Mouse (Mus musculus) midbrain, embryonic 13.5 days (tissue): ENCODE data around the gene Fli1. TPM values are rescaled to one million over a fixed set of nuclear protein-coding genes. Genes with fewer than 3 reads are reported as not detected.

ENCODE experiments used
- ATAC-seq: fragments of 200-750 bp; cut with Nextera tagmentation; 2 replicates; pipeline ENCODE4 v1.8.0; 2017; ENCODE audit warnings: mild to moderate bottlenecking, moderate TSS enrichment, moderate library complexity
- H3K27ac ChIP-seq: fragments of 300-500 bp; sonication (generic); 2 replicates; pipeline ENCODE4 v1.5.1; 2015; ENCODE audit warnings: inconsistent platforms, mild to moderate bottlenecking, moderate library complexity
- H3K27me3 ChIP-seq: fragments of 300-500 bp; sonication (generic); 2 replicates; pipeline ENCODE4 v1.6.1; 2015; ENCODE audit warnings: mild to moderate bottlenecking, inconsistent platforms
- H3K36me3 ChIP-seq: fragments of 300-500 bp; sonication (generic); 2 replicates; pipeline ENCODE4 v1.6.1; 2015; ENCODE audit warnings: mild to moderate bottlenecking, inconsistent platforms
- H3K4me1 ChIP-seq: fragments of 300-500 bp; sonication (generic); replicated peaks from 2 replicates; pipeline ENCODE4 v1.6.1; 2015; ENCODE audit warnings: inconsistent platforms
- H3K4me2 ChIP-seq: fragments of 300-500 bp; sonication (generic); replicated peaks from 2 replicates; pipeline ENCODE4 v1.6.1; 2015; ENCODE audit warnings: moderate library complexity, mild to moderate bottlenecking, inconsistent platforms
- H3K4me3 ChIP-seq: fragments of 300-500 bp; sonication (generic); replicated peaks from 2 replicates; pipeline ENCODE4 v1.5.1; 2015; ENCODE audit warnings: mild to moderate bottlenecking, inconsistent platforms
- H3K9ac ChIP-seq: fragments of 300-500 bp; sonication (generic); replicated peaks from 2 replicates; pipeline ENCODE4 v1.6.1; 2015; ENCODE audit warnings: mild to moderate bottlenecking, inconsistent platforms
- H3K9me3 ChIP-seq: fragments of 300-500 bp; sonication (generic); 2 replicates; pipeline ENCODE4 v1.6.1; 2016; ENCODE audit warnings: mild to moderate bottlenecking, inconsistent platforms
- WGBS: fragments of 180-500 bp; shearing (Covaris S2); methylation state at CpG from one replicate; pipeline ENCODE4 v1.1.7; 2015; 5-methylcytosine and 5-hydroxymethylcytosine counted together
- polyA plus RNA-seq: library from polyadenylated mRNA; unstranded; fragments of >200 nt; fragmentation: Nextera tagmentation; extraction: Ambion mirVana; gene quantifications from 2 replicates; pipeline ENCODE4 v1.2.1, GENCODE M21; 2015

Gene Fli1
- polyA plus RNA-seq, 1 experiment from 2014 or later = 7.1 TPM

DNA sequence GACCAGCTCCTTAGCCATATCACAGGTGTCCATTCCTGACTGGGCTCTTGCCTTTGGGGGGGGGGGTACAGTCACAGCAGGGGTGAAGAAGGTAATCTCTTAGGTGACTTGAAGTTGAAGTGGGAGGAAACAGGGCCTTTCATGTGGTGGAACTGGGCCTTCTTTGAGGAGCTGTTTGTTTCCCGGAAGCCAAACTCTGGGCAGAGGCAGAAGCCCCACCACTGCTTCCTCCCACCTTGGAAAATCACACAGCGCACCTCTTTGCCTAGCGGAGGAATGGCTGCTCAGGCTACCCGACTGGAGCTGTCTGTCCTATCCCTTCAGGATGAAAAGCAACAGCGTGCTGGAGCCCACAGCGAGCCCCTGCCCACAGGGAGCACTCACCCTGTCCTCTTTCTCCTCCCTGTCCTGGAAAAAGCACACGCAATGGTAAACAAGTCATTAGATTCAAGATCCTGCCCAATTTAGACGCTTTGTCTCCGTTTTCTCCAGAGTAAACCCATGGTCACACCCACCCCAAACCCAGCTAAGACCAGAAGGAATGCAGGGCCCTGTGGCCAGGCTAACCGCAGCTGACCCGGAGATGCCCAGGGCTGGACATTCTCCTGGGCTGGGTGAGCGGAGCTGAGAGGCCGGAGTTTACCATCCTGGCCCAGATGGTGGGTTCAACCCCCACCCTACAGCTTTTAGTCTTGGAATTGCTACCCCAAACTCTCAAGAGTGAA, 24.1 kb downstream of the Fli1 start:
- Histone ChIP-seq H3K27me3 (no peaks in the 10 kb centered on the region), H3K36me3 (no peaks in the 10 kb centered on the region), H3K9me3 (no peaks in the 10 kb centered on the region), H3K27ac (no peak overlapping the region), H3K4me1 (no peaks in the 10 kb centered on the region), H3K4me2 (no peak overlapping the region), H3K4me3 (no peak overlapping the region), H3K9ac (no peak overlapping the region)
- no peak for ATAC-seq
- WGBS = 69% methylated on average over 13 of the region's 13 CpGs

DNA sequence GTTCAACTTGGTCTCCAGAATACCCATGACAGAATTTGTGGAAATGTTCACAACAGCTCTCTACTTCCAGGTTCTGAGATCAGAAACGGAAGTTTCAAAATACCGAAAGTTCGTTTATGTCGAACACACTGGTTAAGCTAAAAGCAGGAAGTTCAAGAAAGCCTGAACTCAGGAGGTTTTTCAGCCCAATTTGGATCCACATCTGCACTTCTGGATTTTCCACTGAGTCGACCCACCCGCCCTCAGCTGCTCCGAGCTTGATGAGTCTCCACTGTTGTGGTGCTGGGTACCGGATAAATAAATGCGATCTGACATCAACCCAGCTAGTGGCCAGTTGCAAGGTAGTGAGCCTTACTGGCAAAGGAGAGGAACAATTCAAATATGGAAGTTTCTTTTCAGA, 26.0 kb downstream of the Fli1 start:
- WGBS = 76% methylated on average over 9 of the region's 9 CpGs
- ATAC-seq = no peak

DNA sequence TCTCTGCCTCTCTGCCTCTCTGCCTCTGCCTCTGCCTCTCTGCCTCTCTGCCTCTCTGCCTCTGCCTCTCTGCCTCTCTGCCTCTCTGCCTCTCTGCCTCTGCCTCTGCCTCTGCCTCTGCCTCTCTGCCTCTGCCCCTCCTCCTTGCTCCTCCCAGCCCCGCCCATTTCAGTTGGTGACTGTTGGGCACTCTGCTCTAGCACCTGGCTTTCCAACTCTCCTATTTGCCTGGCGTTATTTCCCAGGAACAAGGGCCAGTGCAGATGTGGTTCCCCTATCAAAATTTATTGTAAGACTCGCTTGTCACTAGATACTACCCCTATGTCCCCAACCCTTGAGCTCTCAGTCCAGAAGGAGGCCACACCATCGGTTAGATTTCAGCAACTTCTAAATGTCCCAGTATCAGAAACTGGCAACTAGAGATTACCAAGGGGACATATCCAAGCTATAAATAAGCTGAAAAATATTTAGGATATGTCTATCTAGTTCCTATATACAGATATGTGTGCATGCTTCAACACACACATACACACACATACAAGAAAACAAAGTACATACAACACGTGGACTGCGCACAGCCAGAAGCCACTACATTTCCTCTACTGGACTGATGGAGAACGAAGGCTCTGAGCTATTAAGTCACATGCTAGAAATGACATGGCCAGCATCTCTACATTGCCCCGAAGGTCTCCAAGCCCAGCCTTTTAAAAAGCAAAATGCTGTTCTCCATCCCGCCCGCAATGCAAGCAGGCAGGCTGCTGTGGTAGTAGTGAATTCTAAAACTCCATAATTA, 26.6 kb downstream of the Fli1 start:
- Histone ChIP-seq H3K4me3 (no peak overlapping the region), H3K27ac (no peak overlapping the region), H3K36me3 (no peaks in the 10 kb centered on the region), H3K27me3 (no peaks in the 10 kb centered on the region), H3K9me3 (no peaks in the 10 kb centered on the region), H3K4me1 (no peaks in the 10 kb centered on the region), H3K4me2 (no peak overlapping the region), H3K9ac (no peak overlapping the region)
- no peak for ATAC-seq
- 86% methylated on average over 10 of the region's 10 CpGs for WGBS

More for the DNA sequence above, 26.0 kb downstream of the Fli1 start:
- Histone ChIP-seq H3K9ac (no peak overlapping the region), H3K4me2 (no peak overlapping the region), H3K4me1 (no peaks in the 10 kb centered on the region), H3K27ac (no peak overlapping the region), H3K9me3 (no peaks in the 10 kb centered on the region), H3K36me3 (no peaks in the 10 kb centered on the region), H3K27me3 (no peaks in the 10 kb centered on the region), H3K4me3 (no peak overlapping the region)

DNA sequence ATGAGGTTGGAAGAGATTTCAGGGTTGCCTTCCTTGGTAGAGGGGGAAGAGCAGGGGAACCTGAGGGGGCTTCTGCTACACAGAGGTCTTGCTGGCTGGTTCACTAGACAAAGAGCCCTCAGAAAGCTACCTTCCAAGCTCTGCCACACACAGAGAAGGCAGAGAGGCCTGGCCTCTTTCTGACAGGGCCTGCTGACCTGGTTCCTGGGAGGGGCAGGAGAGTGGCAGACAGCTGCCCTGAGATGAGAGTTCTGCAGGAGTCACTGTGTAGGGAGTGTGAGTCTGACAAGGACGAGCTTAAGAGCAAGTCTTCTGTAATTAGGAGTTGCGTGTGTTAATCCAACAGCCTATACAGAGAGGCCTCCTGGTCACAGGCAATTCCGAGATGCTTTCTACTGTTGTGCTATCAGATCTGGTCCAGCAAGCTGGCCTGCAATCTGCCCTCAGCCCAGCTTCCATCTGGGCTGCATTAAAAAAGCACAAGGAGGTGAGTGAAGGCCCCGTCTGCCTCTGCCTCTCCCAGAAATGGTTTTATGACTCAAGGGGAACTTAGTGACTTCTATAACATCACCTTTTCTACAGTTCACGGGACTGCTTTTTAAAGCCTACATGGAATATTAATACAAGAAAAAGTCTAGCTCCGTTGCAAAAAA, 28.1 kb downstream of the Fli1 start:
- H3K27ac ChIP-seq = no peak overlapping the region
- 62% methylated on average over 6 of the region's 6 CpGs for WGBS
- no peak overlapping the region for H3K4me2 ChIP-seq
- no peaks in the 10 kb centered on the region for H3K9me3 ChIP-seq
- no peaks in the 10 kb centered on the region for H3K27me3 ChIP-seq
- H3K4me3 ChIP-seq = no peak overlapping the region
- no peak overlapping the region for H3K9ac ChIP-seq
- no peaks in the 10 kb centered on the region for H3K36me3 ChIP-seq
- no peaks in the 10 kb centered on the region for H3K4me1 ChIP-seq
- ATAC-seq = no peak

DNA sequence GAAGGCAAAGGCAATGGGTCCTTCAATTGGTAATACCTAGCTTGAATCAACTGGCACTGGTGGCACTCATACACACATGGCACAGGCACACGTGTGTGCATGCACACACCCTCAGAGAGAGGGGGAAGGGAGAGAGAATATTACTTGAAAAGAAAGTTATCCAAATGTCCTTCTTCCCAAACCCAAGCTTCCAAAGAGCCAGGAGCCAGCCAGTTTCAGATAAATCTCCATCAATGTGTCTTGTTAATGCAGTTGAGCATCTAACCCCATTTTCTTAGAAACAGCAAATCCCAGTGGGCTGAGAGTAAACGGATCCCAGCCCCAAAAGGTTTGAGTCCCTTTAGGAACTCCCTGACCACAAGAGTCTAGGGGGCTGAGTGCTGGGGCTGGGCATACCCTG, 29.2 kb downstream of the Fli1 start:
- ATAC-seq = no peak
- Histone ChIP-seq H3K27me3 (no peaks in the 10 kb centered on the region), H3K4me1 (no peaks in the 10 kb centered on the region), H3K27ac (no peak overlapping the region), H3K9ac (no peak overlapping the region), H3K9me3 (no peaks in the 10 kb centered on the region), H3K36me3 (no peaks in the 10 kb centered on the region), H3K4me2 (no peak overlapping the region), H3K4me3 (no peak overlapping the region)
- WGBS = 74% methylated on average over 2 of the region's 2 CpGs

DNA sequence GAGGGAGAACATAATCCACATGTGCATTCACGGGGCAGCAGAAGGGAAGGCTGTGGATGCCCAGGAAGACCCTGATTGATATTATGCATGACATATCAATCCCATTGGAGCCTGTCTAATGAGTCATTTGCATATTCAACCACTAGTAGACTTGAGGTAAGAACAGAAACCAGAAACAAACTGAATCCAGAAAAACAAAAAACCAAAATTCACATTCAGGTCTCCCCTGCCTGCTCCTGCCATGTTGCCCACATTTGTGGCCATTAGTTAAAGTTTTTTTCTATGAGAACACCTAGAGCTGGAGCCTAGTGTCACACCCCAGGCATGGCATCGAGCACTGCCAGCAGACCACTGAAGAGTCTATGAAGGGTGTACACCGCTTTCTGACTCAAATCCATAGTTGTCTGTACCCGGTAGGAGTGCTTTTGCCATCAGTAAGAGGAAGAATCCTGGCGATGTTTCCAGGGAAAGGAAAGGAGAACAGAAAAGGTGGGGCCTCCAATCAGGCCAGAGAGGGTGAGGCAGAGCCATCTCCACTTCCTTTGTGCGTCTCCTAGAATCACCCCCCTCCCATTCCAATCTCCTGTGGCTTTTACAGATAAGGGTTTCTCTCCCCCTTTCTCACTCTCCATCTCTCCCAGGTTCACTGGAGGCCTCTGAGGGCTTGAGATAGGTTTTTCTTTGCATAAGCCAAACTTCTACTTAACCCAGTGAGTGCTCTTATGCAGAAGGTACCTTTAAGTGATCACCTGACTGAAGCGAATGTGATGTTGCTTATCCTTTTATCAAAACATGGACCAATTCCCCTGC, 32.0 kb downstream of the Fli1 start:
- H3K27ac ChIP-seq = no peak overlapping the region
- H3K27me3 ChIP-seq = no peaks in the 10 kb centered on the region
- H3K4me1 ChIP-seq = peaks cover 11% of the 10 kb centered on the region
- no peak overlapping the region for H3K4me3 ChIP-seq
- 84% methylated on average over 7 of the region's 7 CpGs for WGBS
- no peak overlapping the region for H3K4me2 ChIP-seq
- no peak overlapping the region for H3K9ac ChIP-seq
- ATAC-seq = no peak
- no peaks in the 10 kb centered on the region for H3K9me3 ChIP-seq
- H3K36me3 ChIP-seq = no peaks in the 10 kb centered on the region

DNA sequence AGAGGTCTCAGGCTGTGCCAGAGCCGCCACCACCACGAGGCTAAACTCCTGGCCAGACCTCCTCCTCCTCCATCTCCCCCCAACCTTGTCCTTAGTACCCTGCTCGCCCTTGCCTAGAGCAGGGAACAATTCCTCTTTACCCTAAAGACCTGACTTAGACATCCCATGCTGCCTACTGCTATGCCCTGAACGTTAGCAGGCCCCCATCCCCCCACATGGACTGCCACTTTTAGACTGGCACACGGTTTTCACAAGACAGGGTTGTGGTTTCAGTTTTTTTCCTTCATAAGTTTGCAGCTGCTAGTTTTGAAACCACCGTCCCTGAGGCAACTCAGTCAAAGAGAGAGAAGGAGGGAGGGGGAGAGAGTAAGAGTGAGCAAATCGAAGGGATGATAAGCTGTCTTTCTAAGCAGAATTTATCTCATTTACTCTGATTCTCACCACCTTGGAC, 32.9 kb downstream of the Fli1 start:
- no peak overlapping the region for H3K4me3 ChIP-seq
- no peak for ATAC-seq
- H3K4me2 ChIP-seq = no peak overlapping the region
- no peaks in the 10 kb centered on the region for H3K27me3 ChIP-seq
- no peak overlapping the region for H3K9ac ChIP-seq
- no peaks in the 10 kb centered on the region for H3K9me3 ChIP-seq
- peaks cover 11% of the 10 kb centered on the region for H3K4me1 ChIP-seq
- 78% methylated on average over 7 of the region's 7 CpGs for WGBS
- no peak overlapping the region for H3K27ac ChIP-seq
- H3K36me3 ChIP-seq = no peaks in the 10 kb centered on the region

DNA sequence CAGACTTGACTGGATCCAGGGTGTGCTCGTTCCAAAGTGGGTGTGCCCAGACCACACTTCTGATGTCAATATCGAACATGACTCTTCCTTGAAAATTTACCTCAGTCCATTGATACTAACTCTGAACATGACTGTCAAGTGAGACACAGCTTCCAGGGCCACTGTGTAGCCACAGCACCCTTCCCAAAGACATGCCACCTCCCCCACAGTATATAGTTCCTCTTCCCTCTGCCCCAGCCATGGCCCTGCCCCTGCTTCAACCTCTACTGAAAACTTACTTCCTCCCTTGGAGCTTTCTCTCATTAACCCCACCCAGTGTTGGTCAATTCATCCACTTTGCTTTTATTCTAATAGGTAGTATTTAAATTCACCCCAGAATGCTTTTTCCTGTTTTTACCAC, 34.0 kb downstream of the Fli1 start:
- no peak overlapping the region for H3K4me3 ChIP-seq
- no peak overlapping the region for H3K27ac ChIP-seq
- H3K4me1 ChIP-seq = peaks cover 11% of the 10 kb centered on the region
- no peak for ATAC-seq
- no peaks in the 10 kb centered on the region for H3K9me3 ChIP-seq
- no peaks in the 10 kb centered on the region for H3K27me3 ChIP-seq
- H3K36me3 ChIP-seq = no peaks in the 10 kb centered on the region
- WGBS = 90% methylated on average over 2 of the region's 2 CpGs
- no peak overlapping the region for H3K4me2 ChIP-seq
- no peak overlapping the region for H3K9ac ChIP-seq

DNA sequence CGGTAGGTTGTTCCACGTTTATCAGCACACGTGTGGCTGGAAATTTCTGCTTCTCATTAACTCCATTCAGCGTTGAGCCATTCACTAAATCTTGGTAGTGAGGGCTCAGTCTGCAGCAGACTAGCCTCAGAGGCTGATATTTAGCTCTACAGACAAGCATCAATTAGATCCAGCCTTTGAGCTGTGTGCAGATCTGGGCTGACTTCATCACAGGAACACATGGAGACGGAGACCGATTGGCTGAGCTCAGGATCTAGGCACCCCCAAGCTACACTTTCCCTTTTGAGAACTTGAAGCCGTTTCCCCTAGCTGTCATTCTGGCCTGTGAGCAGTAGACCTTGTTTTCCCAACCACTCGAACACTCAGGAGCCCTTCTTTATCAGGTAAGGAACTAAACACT, 34.5 kb downstream of the Fli1 start:
- H3K27me3 ChIP-seq = no peaks in the 10 kb centered on the region
- H3K4me1 ChIP-seq = peaks cover 11% of the 10 kb centered on the region
- no peak overlapping the region for H3K4me3 ChIP-seq
- 80% methylated on average over 8 of the region's 8 CpGs for WGBS
- ATAC-seq = no peak
- no peaks in the 10 kb centered on the region for H3K9me3 ChIP-seq
- no peak overlapping the region for H3K9ac ChIP-seq
- no peak overlapping the region for H3K27ac ChIP-seq
- H3K4me2 ChIP-seq = no peak overlapping the region
- no peaks in the 10 kb centered on the region for H3K36me3 ChIP-seq

DNA sequence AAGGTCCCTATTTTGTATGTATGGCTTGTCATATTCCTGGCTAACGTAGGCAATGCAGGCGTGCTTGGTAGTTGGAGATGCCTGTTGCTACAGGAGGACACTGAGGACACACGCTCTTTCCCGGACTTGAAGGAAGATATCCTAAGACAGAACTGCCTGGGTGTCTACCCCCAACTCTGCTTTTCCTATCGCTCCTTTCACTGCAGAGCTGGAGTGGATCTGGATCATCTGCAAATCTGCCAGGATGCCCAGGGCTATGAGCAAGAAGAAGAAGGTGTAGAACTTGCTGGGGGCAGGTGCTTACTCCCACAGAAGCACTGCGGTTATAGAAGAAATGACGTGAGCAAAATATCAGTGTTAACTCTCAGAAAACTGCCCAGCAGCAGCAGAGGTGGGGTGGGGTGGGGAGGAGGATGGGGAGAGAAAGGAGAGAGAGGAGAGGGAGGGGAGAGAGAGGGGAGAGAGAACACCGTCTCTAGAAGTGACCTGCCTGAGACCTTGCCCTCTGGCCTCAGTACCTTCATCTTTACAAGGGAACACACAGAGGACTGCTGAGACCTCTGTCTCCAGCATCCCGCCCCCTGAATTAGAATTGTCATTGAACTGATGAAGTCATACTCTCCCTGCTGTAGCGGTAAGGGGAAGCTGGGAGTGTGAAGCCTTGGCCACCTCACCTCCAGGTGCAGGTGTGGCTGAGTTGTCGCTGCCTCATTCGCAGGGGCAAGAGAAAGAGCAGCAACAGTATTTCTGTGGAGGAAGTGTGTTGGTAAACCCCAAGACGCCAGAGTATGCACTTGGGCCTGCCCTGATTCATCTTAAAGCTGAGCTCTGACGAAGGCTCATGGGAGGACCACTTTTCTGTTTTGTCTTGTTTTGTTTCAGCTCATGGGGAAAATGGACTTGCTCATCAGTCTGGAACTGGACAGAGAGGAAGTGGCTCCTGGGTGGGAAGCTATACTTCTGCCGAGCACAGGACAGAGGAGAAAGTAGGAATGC, 35.5 kb downstream of the Fli1 start:
- H3K4me1 ChIP-seq = peaks cover 11% of the 10 kb centered on the region
- no peak overlapping the region for H3K4me3 ChIP-seq
- no peaks in the 10 kb centered on the region for H3K27me3 ChIP-seq
- no peak overlapping the region for H3K9ac ChIP-seq
- H3K27ac ChIP-seq = no peak overlapping the region
- WGBS = 77% methylated on average over 15 of the region's 15 CpGs
- H3K9me3 ChIP-seq = no peaks in the 10 kb centered on the region
- no peak for ATAC-seq
- H3K36me3 ChIP-seq = no peaks in the 10 kb centered on the region
- no peak overlapping the region for H3K4me2 ChIP-seq

DNA sequence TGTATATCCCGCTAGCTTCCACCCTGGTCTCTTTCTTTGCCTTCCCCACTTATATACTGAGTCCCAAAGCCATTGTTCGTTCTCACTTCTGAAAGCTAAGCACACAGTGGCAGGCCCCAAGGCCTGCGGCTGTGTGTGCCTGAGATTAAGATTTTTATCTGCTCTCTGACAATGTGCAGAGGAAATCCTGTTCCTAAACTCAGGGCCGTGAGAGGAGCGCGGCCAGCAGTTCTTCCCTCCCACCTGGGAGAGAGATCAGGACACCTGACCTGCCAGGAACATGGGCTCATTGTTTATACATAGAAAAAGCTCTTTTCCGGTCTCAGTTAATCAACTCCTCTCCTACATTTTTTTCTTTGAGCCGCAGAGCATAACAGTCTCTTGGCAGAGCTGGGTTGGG, 36.5 kb downstream of the Fli1 start:
- Histone ChIP-seq H3K27ac (no peak overlapping the region), H3K4me3 (no peak overlapping the region), H3K4me1 (peaks cover 11% of the 10 kb centered on the region), H3K36me3 (no peaks in the 10 kb centered on the region), H3K4me2 (no peak overlapping the region), H3K9me3 (no peaks in the 10 kb centered on the region), H3K9ac (no peak overlapping the region), H3K27me3 (no peaks in the 10 kb centered on the region)
- 47% methylated on average over 8 of the region's 8 CpGs for WGBS
- no peak for ATAC-seq
